Mouse (Mus musculus) MEL (cell line): ENCODE measurements around the gene Mmp24. TPM values are rescaled to one million over a fixed set of nuclear protein-coding genes. Genes with fewer than 3 reads are reported as not detected.
A peak's percentile ranks its signal among the peaks of the same experiment; 100 is the strongest.

Source experiments
- DNase-seq: peaks from one replicate; pipeline ENCODE4 v3.0.0; 2011; ENCODE audit warnings: low read depth, low spot score
- H3K27ac ChIP-seq: 2 replicates; pipeline ENCODE4 v1.5.1; 2012; ENCODE audit warnings: low read depth, mild to moderate bottlenecking, control low read depth, low read length, moderate library complexity; ENCODE audit not compliant: control insufficient read depth
- H3K27me3 ChIP-seq, 2 experiments: fragments of 150-350 bp in 1 of 2; sonication (generic) in 1 of 2; 2 replicates each; pipeline ENCODE4 v1.6.1; 2012; ENCODE audit warnings: low read length in 2 of 2, mild to moderate bottlenecking in 2 of 2, improper control_type of control experiment in 1 of 2, moderate library complexity in 1 of 2; ENCODE audit not compliant: insufficient read depth in 2 of 2, control insufficient read depth in 1 of 2
- H3K36me3 ChIP-seq, 2 experiments: 2 replicates each; pipeline ENCODE4 v1.6.1; 2012 to 2014; ENCODE audit warnings: low read length in 2 of 2, improper control_type of control experiment in 1 of 2, inconsistent platforms in 1 of 2, mild to moderate bottlenecking in 1 of 2; ENCODE audit not compliant: insufficient read depth in 2 of 2, control insufficient read depth in 1 of 2
- H3K4me1 ChIP-seq, 2 experiments: fragments of 150-350 bp in 1 of 2; sonication (generic) in 1 of 2; 2 replicates each; pipeline ENCODE4 v1.6.1; 2012; ENCODE audit warnings: low read length in 2 of 2, improper control_type of control experiment in 1 of 2, mild to moderate bottlenecking in 1 of 2; ENCODE audit not compliant: insufficient read depth in 2 of 2, control insufficient read depth in 1 of 2
- H3K4me3 ChIP-seq, 2 experiments: fragments of 150-350 bp in 1 of 2; sonication (generic) in 1 of 2; 2 replicates each; pipeline ENCODE4 v1.5.1; 2012; ENCODE audit warnings: low read depth in 2 of 2, low read length in 2 of 2, mild to moderate bottlenecking in 2 of 2, moderate library complexity in 2 of 2, control low read depth in 1 of 2, improper control_type of control experiment in 1 of 2; ENCODE audit not compliant: control insufficient read depth in 1 of 2, insufficient read depth in 1 of 2
- H3K79me2 ChIP-seq: 2 replicates; pipeline ENCODE4 v1.6.1; 2012; ENCODE audit warnings: mild to moderate bottlenecking, low read length, moderate library complexity; ENCODE audit not compliant: control insufficient read depth, poor library complexity, insufficient read depth
- H3K9ac ChIP-seq: 2 replicates; pipeline ENCODE4 v1.6.1; 2012; ENCODE audit warnings: low read depth, mild to moderate bottlenecking, control low read depth, low read length, moderate library complexity; ENCODE audit not compliant: control insufficient read depth, poor library complexity, severe bottlenecking
- H3K9me3 ChIP-seq: fragments of 150-350 bp; sonication (generic); replicated peaks from 2 replicates; pipeline ENCODE4 v1.6.1; 2012; ENCODE audit warnings: mild to moderate bottlenecking, low read length, improper control_type of control experiment, moderate library complexity; ENCODE audit not compliant: insufficient read depth
- BHLHE40 ChIP-seq: IDR thresholded peaks from 2 replicates; pipeline ENCODE4 v1.6.1; 2012; ENCODE audit warnings: low read depth, mild to moderate bottlenecking, inconsistent platforms, low read length, improper control_type of control experiment, borderline replicate concordance
- CHD1 ChIP-seq: IDR thresholded peaks from 2 replicates; pipeline ENCODE4 v1.6.1; 2012; ENCODE audit warnings: low read depth, mild to moderate bottlenecking, inconsistent platforms, low read length, improper control_type of control experiment
- E2F4 ChIP-seq: IDR thresholded peaks from 2 replicates; pipeline ENCODE4 v1.6.1; 2011; ENCODE audit warnings: low read depth, low read length, improper control_type of control experiment, borderline replicate concordance
- ELF1 ChIP-seq: IDR thresholded peaks from 2 replicates; pipeline ENCODE4 v1.6.1; 2014; ENCODE audit warnings: low read depth, mild to moderate bottlenecking, inconsistent platforms, low read length, improper control_type of control experiment, moderate library complexity
- EP300 ChIP-seq, 2 experiments: IDR thresholded peaks; 2 replicates each; pipeline ENCODE4 v1.6.1; 2011; ENCODE audit warnings: improper control_type of control experiment in 2 of 2, low read length in 2 of 2, low read depth in 1 of 2, mild to moderate bottlenecking in 1 of 2
- ETS1 ChIP-seq: IDR thresholded peaks from 2 replicates; pipeline ENCODE4 v1.6.1; 2012; ENCODE audit warnings: low read depth, mild to moderate bottlenecking, inconsistent platforms, low read length, improper control_type of control experiment, moderate library complexity
- GABPA ChIP-seq: IDR thresholded peaks from 2 replicates; pipeline ENCODE4 v1.6.1; 2012; ENCODE audit warnings: low read depth, mild to moderate bottlenecking, inconsistent platforms, low read length, improper control_type of control experiment, moderate library complexity
- GATA1 ChIP-seq: IDR thresholded peaks from 2 replicates; pipeline ENCODE4 v1.6.1; 2011; ENCODE audit warnings: low read depth, low read length, improper control_type of control experiment
- HCFC1 ChIP-seq: IDR thresholded peaks from 2 replicates; pipeline ENCODE4 v1.6.1; 2012; ENCODE audit warnings: low read depth, mild to moderate bottlenecking, inconsistent platforms, low read length, improper control_type of control experiment, moderate library complexity
- KAT2A ChIP-seq: conservative IDR thresholded peaks from 2 replicates; pipeline ENCODE4 v1.6.1; 2012; ENCODE audit warnings: low read depth, low read length, improper control_type of control experiment, inconsistent platforms
- MAFK ChIP-seq: IDR thresholded peaks from 2 replicates; pipeline ENCODE4 v1.6.1; 2011; ENCODE audit warnings: low read depth, mild to moderate bottlenecking, low read length, improper control_type of control experiment, borderline replicate concordance
- MAX ChIP-seq: IDR thresholded peaks from 2 replicates; pipeline ENCODE4 v1.6.1; 2011; ENCODE audit warnings: low read length, improper control_type of control experiment
- MAZ ChIP-seq: IDR thresholded peaks from 2 replicates; pipeline ENCODE4 v1.6.1; 2012; ENCODE audit warnings: low read depth, mild to moderate bottlenecking, inconsistent platforms, low read length, improper control_type of control experiment
- MEF2A ChIP-seq: IDR thresholded peaks from 2 replicates; pipeline ENCODE4 v1.6.1; 2014; ENCODE audit warnings: low read depth, mild to moderate bottlenecking, inconsistent platforms, low read length, improper control_type of control experiment; ENCODE audit not compliant: poor library complexity, insufficient replicate concordance, severe bottlenecking; ENCODE audit errors: extremely low read depth
- MYC ChIP-seq: IDR thresholded peaks from 2 replicates; pipeline ENCODE4 v1.6.1; 2011; ENCODE audit warnings: low read depth, mild to moderate bottlenecking, low read length, improper control_type of control experiment, moderate library complexity
- NELFE ChIP-seq: IDR thresholded peaks from 2 replicates; pipeline ENCODE4 v1.6.1; 2011; ENCODE audit warnings: low read depth, low read length, improper control_type of control experiment
- NRF1 ChIP-seq: IDR thresholded peaks from 2 replicates; pipeline ENCODE4 v1.6.1; 2014; ENCODE audit warnings: low read depth, mild to moderate bottlenecking, inconsistent platforms, low read length, improper control_type of control experiment, moderate library complexity; ENCODE audit not compliant: poor library complexity, insufficient read depth, severe bottlenecking
- POLR2A ChIP-seq, 2 experiments: IDR thresholded peaks; 2 replicates each; pipeline ENCODE4 v1.6.1; 2011 to 2012; ENCODE audit warnings: low read length in 2 of 2, mild to moderate bottlenecking in 2 of 2, control low read depth in 1 of 2, improper control_type of control experiment in 1 of 2, low read depth in 1 of 2, moderate library complexity in 1 of 2; ENCODE audit not compliant: control insufficient read depth in 1 of 2, insufficient read depth in 1 of 2, poor library complexity in 1 of 2
- POLR2AphosphoS2 ChIP-seq: IDR thresholded peaks from 2 replicates; pipeline ENCODE4 v1.6.1; 2011; ENCODE audit warnings: low read length, improper control_type of control experiment
- RAD21 ChIP-seq: IDR thresholded peaks from 2 replicates; pipeline ENCODE4 v1.6.1; 2011; ENCODE audit warnings: mild to moderate bottlenecking, low read depth, low read length, improper control_type of control experiment
- RCOR1 ChIP-seq: IDR thresholded peaks from 2 replicates; pipeline ENCODE4 v1.6.1; 2012; ENCODE audit warnings: low read depth, mild to moderate bottlenecking, inconsistent platforms, low read length, improper control_type of control experiment
- SMC3 ChIP-seq: IDR thresholded peaks from 2 replicates; pipeline ENCODE4 v1.6.1; 2011; ENCODE audit warnings: low read depth, low read length, improper control_type of control experiment
- TBP ChIP-seq: IDR thresholded peaks from 2 replicates; pipeline ENCODE4 v1.8.0; 2011; ENCODE audit warnings: low read depth, low read length, improper control_type of control experiment
- TCF12 ChIP-seq: IDR thresholded peaks from 2 replicates; pipeline ENCODE4 v1.6.1; 2014; ENCODE audit warnings: low read depth, mild to moderate bottlenecking, inconsistent platforms, low read length, improper control_type of control experiment, moderate library complexity
- USF1 ChIP-seq: IDR thresholded peaks from 2 replicates; pipeline ENCODE4 v1.6.1; 2014; ENCODE audit warnings: low read depth, mild to moderate bottlenecking, inconsistent platforms, low read length, improper control_type of control experiment, moderate library complexity
- ZMIZ1 ChIP-seq: IDR thresholded peaks from 2 replicates; pipeline ENCODE4 v1.6.1; 2012; ENCODE audit warnings: low read depth, mild to moderate bottlenecking, inconsistent platforms, low read length, improper control_type of control experiment, moderate library complexity
- ZNF384 ChIP-seq: IDR thresholded peaks from 2 replicates; pipeline ENCODE4 v1.6.1; 2012; ENCODE audit warnings: low read depth, mild to moderate bottlenecking, inconsistent platforms, low read length, improper control_type of control experiment
- polyA plus RNA-seq, 2 experiments: library from polyadenylated mRNA; stranded (reverse) in 1 of 2; unstranded in 1 of 2; fragments of >175 nt in 1 of 2; fragments of >200 nt in 1 of 2; gene quantifications; 2 replicates each; pipeline versions ENCODE4 v1.2.1 to v1.2.4; 2012; ENCODE audit warnings: low replicate concordance in 2 of 2, low read depth in 1 of 2; ENCODE audit not compliant: insufficient read length in 2 of 2, insufficient read depth in 1 of 2, missing spikeins in 1 of 2
- total RNA-seq: library from RNA; depleted of rRNA; stranded (reverse); fragments of 300-350 nt; gene quantifications from 2 replicates; pipeline ENCODE4 v1.2.3, GENCODE M21; 2012

Mmp24 gene
- total and polyA plus RNA-seq, 3 experiments, result 0.06 to 0.27 TPM; not detected in 1

- H3K4me1 ChIP-seq, result peaks cover 2 to 9% of the 10 kb centered on the region in 2 experiments; a peak in 3 of 4 replicates
- peak overlapping the region; percentile 66 to 94 for H3K4me3 ChIP-seq
- peak overlapping the region; percentile 86 for H3K27ac ChIP-seq
- DNase-seq, result peak; percentile 60
- peaks cover 10 to 11% of the 10 kb centered on the region in 2 experiments for H3K36me3 ChIP-seq
- peak overlapping the region; percentile 98 for H3K9ac ChIP-seq
- TF ChIP-seq SMC3 (no peak), POLR2A (IDR thresholded peaks at IDR 0.05; ENCODE audit: control insufficient read depth in 1 of 2, insufficient read depth in 1 of 2, low read depth in 1 of 2, low read length in 2 of 2, poor library complexity in 1 of 2) (no peak; a peak in 1 of 4 replicates), MAZ (no peak)
- peaks cover 30% of the 10 kb centered on the region for H3K79me2 ChIP-seq
- H3K9me3 ChIP-seq, result no peaks in the 10 kb centered on the region
- H3K27me3 ChIP-seq, result no peaks in the 10 kb centered on the region
Measured at GRCm38 (mm10) chr2:155825904-155826629, 50.9 kb downstream of the Mmp24 start.

GRCm38 (mm10) chr2:155826630-155827424 is 51.7 kb downstream of the Mmp24 start, which contains the start of gene Eif6:
TSS of gene Eif6 (minus strand) at chr2:155826925.
- peak; percentile 97 for DNase-seq
- Histone ChIP-seq H3K79me2 (peaks cover 30% of the 10 kb centered on the region), H3K27me3 (no peaks in the 10 kb centered on the region)
- TF ChIP-seq USF1 (no peak), RCOR1 (no peak), HCFC1 (peak; percentile 91), RAD21 (no peak), TBP (peak; percentile 81), GATA1 (no peak; the same call in none of the 2 replicates), POLR2A (IDR thresholded peaks at IDR 0.05; ENCODE audit: control insufficient read depth in 1 of 2, insufficient read depth in 1 of 2, low read depth in 1 of 2, low read length in 2 of 2, poor library complexity in 1 of 2) (peak; percentile 66 to 94; a peak in 2 of 4 replicates), MAFK (no peak), ETS1 (peak; percentile 54; the same call in 1 of the 2 replicates), GABPA (no peak), MYC (peak; percentile 88; the same call in 1 of the 2 replicates), POLR2AphosphoS2 (peak; percentile 87), NELFE (peak; percentile 94), CHD1 (0 out of 2 replicates have a peak, but pooled peaks have one; percentile 3), EP300 (IDR thresholded peaks at IDR 0.05; ENCODE audit: low read depth in 1 of 2, low read length in 2 of 2) (no peak), ZMIZ1 (peak; percentile 73; the same call in 1 of the 2 replicates), BHLHE40 (peak; percentile 98), MEF2A (no peak), SMC3 (no peak), NRF1 (peak; percentile 55), ELF1 (peak; percentile 95), MAX (peak; percentile 69), E2F4 (peak; percentile 74; the same call in 1 of the 2 replicates), KAT2A (peak; percentile 57; the same call in 1 of the 2 replicates), ZNF384 (no peak), MAZ (peak; percentile 93), TCF12 (peak; percentile 72; the same call in 1 of the 2 replicates)

More at GRCm38 (mm10) chr2:155826630-155827424, 51.7 kb downstream of the Mmp24 start, which contains the start of gene Eif6:
- H3K27ac ChIP-seq, result peak within 1 kb of the TSS; percentile 86
- peak within 1 kb of the TSS; percentile 98 for H3K9ac ChIP-seq
- H3K4me3 ChIP-seq, result peak within 1 kb of the TSS; percentile 66 to 94
- H3K36me3 ChIP-seq, result peaks cover 5 to 11% of the 10 kb centered on the region in 2 experiments
- H3K4me1 ChIP-seq, result peaks cover 2 to 9% of the 10 kb centered on the region in 2 experiments; a peak in 3 of 4 replicates
- H3K9me3 ChIP-seq, result no peaks in the 10 kb centered on the region
